In genomic region chr2:157054297-157054696, GRCm38 (mm10) we compare ENCODE assay signal across 12 mouse cellular contexts. TPM values are rescaled to one million over a fixed set of nuclear protein-coding genes. Genes with fewer than 3 reads are reported as not detected.
DNase-seq lines count a peak whose midpoint lies in the region; ATAC-seq and TF ChIP-seq lines count a peak whose summit lies in the region.
"Had no signal": no experiment of that assay in that cellular context is flagged by ENCODE, and none has a peak within 500 bp of the region (broad histone marks: within the 10 kb centered on the region; RNA-seq: fewer than 3 reads in every experiment).

No protein-coding gene starts in this region.

- intact Hi-C loops in heart, postnatal 36 days (cut with DNase I), result loop anchor here (2.0 kb wide), 1 partner anchor 23 kb away; no protein-coding TSS in a partner anchor

- H3K4me1 ChIP-seq in heart, embryonic 10.5 days, result peaks cover 55% of the 10 kb centered on the region
- peaks cover 21% of the 10 kb centered on the region for H3K4me1 ChIP-seq in limb, embryonic 14.5 days (ENCODE audit: control insufficient read depth, insufficient read depth, low read length)
- H3K4me1 ChIP-seq in limb, embryonic 10.5 days, result peaks cover 18% of the 10 kb centered on the region
- peaks cover 17% of the 10 kb centered on the region for H3K4me1 ChIP-seq in brown adipose tissue, adult 24 weeks (ENCODE audit: control insufficient read depth, insufficient read depth, insufficient read length, low read length)

- H3K4me2 ChIP-seq in limb, embryonic 14.5 days (replicated peaks; ENCODE audit: low read depth, low read length, severe bottlenecking), result no peak overlapping the region
- H3K4me2 ChIP-seq: embryonic facial prominence, embryonic 12.5 days had no signal

- H3K36me3 ChIP-seq in heart, embryonic 10.5 days, result peaks cover 73% of the 10 kb centered on the region
- peaks cover 63% of the 10 kb centered on the region for H3K36me3 ChIP-seq in limb, embryonic 14.5 days (ENCODE audit: control insufficient read depth, insufficient read depth, low read length)
- peaks cover 93% of the 10 kb centered on the region for H3K36me3 ChIP-seq in limb, embryonic 10.5 days

- ATAC-seq in limb, embryonic 14.5 days (ENCODE audit: low FRiP score, low read depth), result no peak

- no peaks in the 10 kb centered on the region for H3K27me3 ChIP-seq in heart, embryonic 10.5 days (ENCODE audit: insufficient read depth, poor library complexity, severe bottlenecking)
- H3K27me3 ChIP-seq in limb, embryonic 14.5 days (ENCODE audit: control insufficient read depth, insufficient read depth, low read length), result no peaks in the 10 kb centered on the region
- H3K27me3 ChIP-seq in limb, embryonic 10.5 days (ENCODE audit: low read depth, poor library complexity, severe bottlenecking), result no peaks in the 10 kb centered on the region
- H3K27me3 ChIP-seq: embryonic facial prominence, embryonic 12.5 days had no signal

- 82% methylated on average over 8 of the region's 8 CpGs for whole genome bisulfite sequencing in heart, embryonic 10.5 days
- WGBS in limb, embryonic 14.5 days, result 90% methylated on average over 8 of the region's 8 CpGs
- WGBS in limb, embryonic 10.5 days, result 92% methylated on average over 8 of the region's 8 CpGs

- DNase-seq in heart, embryonic 10.5 days (ENCODE audit: low spot score), result no peak
- DNase-seq in heart, postnatal 36 days, result no peak
- no peak for DNase-seq in limb, embryonic 14.5 days (ENCODE audit: low spot score)
- no peak for DNase-seq in limb, embryonic 10.5 days (ENCODE audit: low spot score)
- peak; percentile 69 to 91 for DNase-seq in lung, postnatal 4 days
- no peak for DNase-seq in spleen, adult 18-20 months
- DNase-seq in retina, embryonic 14.5 days (ENCODE audit: low spot score), result no peak

- H3K4me3 ChIP-seq in heart, embryonic 10.5 days, result no peak overlapping the region
- no peak overlapping the region for H3K4me3 ChIP-seq in limb, embryonic 14.5 days (replicated peaks; ENCODE audit: low read length)
- no peak overlapping the region for H3K4me3 ChIP-seq in limb, embryonic 10.5 days
- H3K4me3 ChIP-seq in brown adipose tissue, adult 24 weeks (ENCODE audit: insufficient read depth, low read depth, low read length), result no peak overlapping the region
- H3K4me3 ChIP-seq: embryonic facial prominence, embryonic 12.5 days had no signal

- peak overlapping the region; percentile 65; the same call in 1 of the 2 replicates for H3K27ac ChIP-seq in heart, embryonic 10.5 days
- H3K27ac ChIP-seq in limb, embryonic 14.5 days (replicated peaks; ENCODE audit: low read depth, low read length), result 0 out of 2 replicates have a peak overlapping the region, but pooled peaks have one; percentile 66
- H3K27ac ChIP-seq in limb, embryonic 10.5 days, result no peak overlapping the region
- peak overlapping the region; percentile 73 for H3K27ac ChIP-seq in brown adipose tissue, adult 24 weeks (replicated peaks; ENCODE audit: low read depth, low read length)

- no peak for TF ChIP-seq POLR2A in limb, embryonic 14.5 days (IDR thresholded peaks at IDR 0.05; ENCODE audit: borderline replicate concordance, extremely low read depth, insufficient read depth, insufficient read length)

- H3K9me3 ChIP-seq in heart, embryonic 10.5 days, result no peaks in the 10 kb centered on the region
- H3K9me3 ChIP-seq in limb, embryonic 14.5 days (ENCODE audit: control insufficient read depth, low read length), result no peaks in the 10 kb centered on the region
- H3K9me3 ChIP-seq in limb, embryonic 10.5 days (replicated peaks), result no peaks in the 10 kb centered on the region
- H3K9me3 ChIP-seq: embryonic facial prominence, embryonic 12.5 days had no signal

- H3K9ac ChIP-seq in limb, embryonic 14.5 days (ENCODE audit: low read depth, low read length, severe bottlenecking), result no peak overlapping the region
- H3K9ac ChIP-seq: embryonic facial prominence, embryonic 12.5 days had no signal

RNA-seq across cellular contexts. Expression of gene Soga1, which starts 24.8 kb away (rescaled TPM):
- polyA plus RNA-seq in heart, embryonic 10.5 days (2016; fragmentation: Nextera tagmentation; extraction: Ambion mirVana), result 2.2 and 3.9 TPM in 2 replicates
- total RNA-seq in heart, postnatal 36 days (2021), result 10 to 100 TPM; 11.5 to 13.4 TPM
- polyA plus RNA-seq in limb, embryonic 14.5 days (2012; rRNA removed), result 14.2 and 22.8 TPM in 2 replicates
- polyA plus RNA-seq in limb, embryonic 14.5 days (2014; fragmentation: Nextera tagmentation; extraction: Ambion mirVana), result 5.5 and 7.9 TPM in 2 replicates
- polyA plus RNA-seq in limb, embryonic 10.5 days (2016; fragmentation: Nextera tagmentation; extraction: Ambion mirVana), result 5.3 and 5.7 TPM in 2 replicates
- 6.0 and 6.9 TPM in 2 replicates for polyA plus RNA-seq in brown adipose tissue, adult 24 weeks (2012; ENCODE audit: insufficient read depth, insufficient read length, missing spikeins)

RNA-seq across cellular contexts. Expression of gene Tldc2, which starts 32.6 kb away (rescaled TPM):
- polyA plus RNA-seq in heart, embryonic 10.5 days (2016; fragmentation: Nextera tagmentation; extraction: Ambion mirVana), result not detected in 2 replicates
- not detected for total RNA-seq in heart, postnatal 36 days (2021)
- polyA plus RNA-seq in limb, embryonic 14.5 days (2012; rRNA removed), result not detected in 2 replicates
- not detected in 2 replicates for polyA plus RNA-seq in limb, embryonic 14.5 days (2014; fragmentation: Nextera tagmentation; extraction: Ambion mirVana)
- not detected in 2 replicates for polyA plus RNA-seq in limb, embryonic 10.5 days (2016; fragmentation: Nextera tagmentation; extraction: Ambion mirVana)
- polyA plus RNA-seq in brown adipose tissue, adult 24 weeks (2012; ENCODE audit: insufficient read depth, insufficient read length, missing spikeins), result not detected in 2 replicates
- total RNA-seq: hematopoietic stem cell, adult 5-6 weeks; layer of hippocampus, postnatal 25 days; megakaryocyte progenitor cell, adult 5-6 weeks had no signal
- polyA plus RNA-seq: embryonic facial prominence, embryonic 12.5 days had no signal

RNA-seq across cellular contexts. Expression of gene Dsn1, which starts 47.3 kb away (rescaled TPM):
- 43.7 and 44.0 TPM in 2 replicates for polyA plus RNA-seq in heart, embryonic 10.5 days (2016; fragmentation: Nextera tagmentation; extraction: Ambion mirVana)
- 1 to 10 TPM; 1.6 to 2.2 TPM for total RNA-seq in heart, postnatal 36 days (2021)
- 27.2 and 32.9 TPM in 2 replicates for polyA plus RNA-seq in limb, embryonic 14.5 days (2012; rRNA removed)
- polyA plus RNA-seq in limb, embryonic 14.5 days (2014; fragmentation: Nextera tagmentation; extraction: Ambion mirVana), result 30.2 and 33.5 TPM in 2 replicates
- 51.3 and 61.5 TPM in 2 replicates for polyA plus RNA-seq in limb, embryonic 10.5 days (2016; fragmentation: Nextera tagmentation; extraction: Ambion mirVana)
- 1.3 TPM in 1 of 2 replicates, not detected in the other for polyA plus RNA-seq in brown adipose tissue, adult 24 weeks (2012; ENCODE audit: insufficient read depth, insufficient read length, missing spikeins)

Comparison
In these comparisons a context has a peak if more than half of its experiments do, and no peak if none do; other contexts are left out.
1. DNase-seq: peak in lung, postnatal 4 days (2 of 2); none in heart, embryonic 10.5 days (single experiment), heart, postnatal 36 days (0 of 2), limb, embryonic 14.5 days (single experiment), limb, embryonic 10.5 days (single experiment), spleen, adult 18-20 months (0 of 2) and retina, embryonic 14.5 days (single experiment).
2. RNA of gene Dsn1, which starts 47.3 kb away (polyA plus RNA-seq): 51.3 to 61.5 TPM in limb, embryonic 10.5 days, 43.7 to 44.0 TPM in heart, embryonic 10.5 days and 27.2 to 33.5 TPM in limb, embryonic 14.5 days; 1.3 TPM in brown adipose tissue, adult 24 weeks; every median in the first group is over 10 times any median in the second.